Mouse (Mus musculus) testis, adult 2 months (tissue): ENCODE data around the gene Col5a1. TPM values are rescaled to one million over a fixed set of nuclear protein-coding genes. Genes with fewer than 3 reads are reported as not detected.

Experiments
- H3K27ac ChIP-seq: fragments of 200-500 bp; 2 replicates; pipeline ENCODE4 v1.5.1; 2012; ENCODE audit warnings: low read depth, low read length; ENCODE audit not compliant: control insufficient read depth, insufficient read depth
- H3K27me3 ChIP-seq: fragments of 200-500 bp; 2 replicates; pipeline ENCODE4 v1.6.1; 2012; ENCODE audit warnings: mild to moderate bottlenecking, low read length, moderate library complexity; ENCODE audit not compliant: control insufficient read depth, insufficient read depth
- H3K36me3 ChIP-seq: fragments of 200-500 bp; 2 replicates; pipeline ENCODE4 v1.6.1; 2012; ENCODE audit warnings: mild to moderate bottlenecking, low read length; ENCODE audit not compliant: control insufficient read depth, insufficient read depth
- H3K4me1 ChIP-seq: fragments of 200-500 bp; 2 replicates; pipeline ENCODE4 v1.6.1; 2012; ENCODE audit warnings: low read length; ENCODE audit not compliant: control insufficient read depth, insufficient read depth
- H3K4me3 ChIP-seq: fragments of 200-500 bp; 2 replicates; pipeline ENCODE4 v1.5.1; 2012; ENCODE audit warnings: low read depth, mild to moderate bottlenecking, low read length, moderate library complexity, mixed read lengths; ENCODE audit not compliant: control insufficient read depth
- CTCF ChIP-seq: fragments of 200-500 bp; IDR thresholded peaks from 2 replicates; pipeline ENCODE4 v1.5.1; 2012; ENCODE audit warnings: low read depth, mild to moderate bottlenecking, inconsistent platforms, low read length, moderate library complexity; ENCODE audit not compliant: control insufficient read depth, insufficient read depth, insufficient replicate concordance
- POLR2A ChIP-seq: fragments of 200-500 bp; IDR thresholded peaks from 2 replicates; pipeline ENCODE4 v1.6.1; 2012; ENCODE audit warnings: low read depth, mild to moderate bottlenecking, inconsistent platforms, low read length, moderate library complexity; ENCODE audit not compliant: control insufficient read depth
- polyA plus RNA-seq: library from polyadenylated mRNA; depleted of rRNA; stranded (reverse); fragments of >200 nt; gene quantifications from 2 replicates; pipeline ENCODE4 v1.2.3, GENCODE M21; 2012

Gene Col5a1
- polyA plus RNA-seq, 1 experiment, result 14.2 TPM

DNA sequence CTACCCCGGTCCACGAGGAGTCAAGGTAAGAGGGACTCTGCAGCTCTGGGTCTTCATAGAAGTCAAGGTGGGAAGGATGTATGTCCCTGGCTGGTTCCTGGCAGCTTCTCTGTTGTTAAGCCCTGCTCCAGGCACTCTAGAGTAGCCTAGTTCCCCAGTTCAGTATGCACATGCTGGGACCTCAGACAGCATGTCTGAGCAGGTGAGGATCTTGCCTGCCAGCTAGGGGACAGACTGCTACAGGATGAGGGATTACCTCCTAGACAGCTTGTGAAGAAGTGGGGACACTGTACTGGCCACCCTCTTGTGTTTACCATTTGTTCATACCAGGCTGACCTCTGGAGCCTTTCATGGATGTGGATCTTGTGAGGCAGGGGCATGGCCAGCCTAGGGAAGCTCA, 94.8 kb downstream of the Col5a1 start:
- Histone ChIP-seq H3K4me3 (no peak overlapping the region), H3K27ac (no peak overlapping the region), H3K27me3 (no peaks in the 10 kb centered on the region), H3K36me3 (no peaks in the 10 kb centered on the region), H3K4me1 (no peaks in the 10 kb centered on the region; the same call in 1 of the 2 replicates)
- no peak for TF ChIP-seq POLR2A
- TF ChIP-seq CTCF, result no peak

GRCm38 (mm10) chr2:27981621-27982535, 95.7 kb downstream of the Col5a1 start:
- Histone ChIP-seq H3K36me3 (no peaks in the 10 kb centered on the region), H3K4me1 (no peaks in the 10 kb centered on the region; the same call in 1 of the 2 replicates), H3K4me3 (no peak overlapping the region), H3K27me3 (no peaks in the 10 kb centered on the region), H3K27ac (no peak overlapping the region)
- no peak for TF ChIP-seq POLR2A
- TF ChIP-seq CTCF, result no peak

- Histone ChIP-seq H3K36me3 (no peaks in the 10 kb centered on the region), H3K4me3 (no peak overlapping the region), H3K27ac (no peak overlapping the region), H3K4me1 (no peaks in the 10 kb centered on the region; the same call in 1 of the 2 replicates), H3K27me3 (no peaks in the 10 kb centered on the region)
- TF ChIP-seq CTCF (no peak), POLR2A (no peak)
Observed at GRCm38 (mm10) chr2:27983093-27983492, 96.9 kb downstream of the Col5a1 start.

- H3K4me1 ChIP-seq, result no peaks in the 10 kb centered on the region; the same call in 1 of the 2 replicates
- no peak overlapping the region for H3K4me3 ChIP-seq
- H3K27me3 ChIP-seq, result no peaks in the 10 kb centered on the region
- H3K36me3 ChIP-seq, result no peaks in the 10 kb centered on the region
- TF ChIP-seq POLR2A (no peak), CTCF (peak; percentile 27; the same call in 1 of the 2 replicates)
- H3K27ac ChIP-seq, result no peak overlapping the region
Observed at GRCm38 (mm10) chr2:27983884-27984283, 97.7 kb downstream of the Col5a1 start.

DNA sequence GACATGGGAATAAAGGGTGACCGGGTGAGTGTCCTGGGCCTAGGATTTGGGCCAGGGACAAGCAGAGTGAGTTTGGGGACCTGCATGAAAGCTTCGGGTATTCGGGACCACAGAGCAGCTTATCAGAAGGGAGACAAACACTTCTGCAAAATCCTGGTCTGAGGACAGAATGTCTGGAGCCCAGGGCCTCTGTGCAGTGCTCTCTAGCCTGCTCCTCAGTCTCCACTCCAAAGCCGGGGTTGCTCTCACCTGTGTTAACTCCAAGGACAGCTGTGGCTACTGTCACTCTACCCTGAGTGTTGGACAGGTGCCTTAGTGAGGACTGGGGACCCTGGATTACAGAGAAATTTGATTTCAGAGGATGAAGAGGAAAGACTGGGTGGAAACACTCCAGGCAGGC, 100.5 kb downstream of the Col5a1 start:
- no peaks in the 10 kb centered on the region for H3K27me3 ChIP-seq
- H3K4me1 ChIP-seq, result no peaks in the 10 kb centered on the region
- no peak overlapping the region for H3K27ac ChIP-seq
- no peak overlapping the region for H3K4me3 ChIP-seq
- H3K36me3 ChIP-seq, result no peaks in the 10 kb centered on the region
- TF ChIP-seq POLR2A (no peak), CTCF (no peak)

- no peaks in the 10 kb centered on the region for H3K36me3 ChIP-seq
- H3K4me1 ChIP-seq, result no peaks in the 10 kb centered on the region
- H3K27me3 ChIP-seq, result no peaks in the 10 kb centered on the region
- TF ChIP-seq POLR2A (no peak), CTCF (no peak)
- H3K4me3 ChIP-seq, result no peak overlapping the region
- no peak overlapping the region for H3K27ac ChIP-seq
Observed at GRCm38 (mm10) chr2:27990430-27991211, 104.4 kb downstream of the Col5a1 start.

DNA sequence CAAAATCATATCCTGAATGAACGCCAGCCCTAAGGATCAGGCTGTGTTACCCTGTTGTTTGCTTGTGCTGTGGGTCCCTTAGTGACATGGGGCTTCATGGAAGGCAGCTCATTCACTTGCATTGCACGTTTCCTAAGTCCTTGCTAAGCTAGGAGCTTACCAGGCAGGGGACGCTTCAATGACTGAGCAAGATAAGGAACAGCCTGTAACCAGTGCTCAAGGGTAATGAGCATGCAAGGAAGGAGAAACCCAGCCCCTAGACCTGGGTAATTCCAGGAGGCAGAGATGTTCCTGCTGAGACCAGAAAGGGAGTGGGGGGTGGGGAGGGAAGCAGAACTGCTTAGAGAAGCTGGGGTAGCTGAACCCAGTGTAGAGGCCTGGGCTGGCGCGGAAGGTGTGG, 107.2 kb downstream of the Col5a1 start:
- Histone ChIP-seq H3K27me3 (no peaks in the 10 kb centered on the region), H3K36me3 (no peaks in the 10 kb centered on the region), H3K4me1 (no peaks in the 10 kb centered on the region), H3K27ac (no peak overlapping the region), H3K4me3 (no peak overlapping the region)
- TF ChIP-seq POLR2A (no peak), CTCF (no peak)
